Mouse (Mus musculus) liver, embryonic 12.5 days (tissue): ENCODE measurements around the gene Mast1. TPM values are rescaled to one million over a fixed set of nuclear protein-coding genes. Genes with fewer than 3 reads are reported as not detected.

Experiments used
- ATAC-seq: fragments of 200-750 bp; cut with Nextera tagmentation; 2 replicates; pipeline ENCODE4 v1.8.0; 2017; ENCODE audit warnings: moderate number of reproducible peaks, mild to moderate bottlenecking, moderate library complexity
- H3K27ac ChIP-seq: fragments of 300-500 bp; sonication (generic); 2 replicates; pipeline ENCODE4 v1.5.1; 2016; ENCODE audit warnings: mild to moderate bottlenecking
- H3K27me3 ChIP-seq: fragments of 300-500 bp; sonication (generic); replicated peaks from 2 replicates; pipeline ENCODE4 v1.6.1; 2016; ENCODE audit warnings: mild to moderate bottlenecking, moderate library complexity
- H3K36me3 ChIP-seq: fragments of 300-500 bp; sonication (generic); 2 replicates; pipeline ENCODE4 v1.6.1; 2016; ENCODE audit warnings: mild to moderate bottlenecking, moderate library complexity
- H3K4me1 ChIP-seq: fragments of 300-500 bp; sonication (generic); 2 replicates; pipeline ENCODE4 v1.6.1; 2016
- H3K4me2 ChIP-seq: fragments of 300-500 bp; sonication (generic); 2 replicates; pipeline ENCODE4 v1.6.1; 2016; ENCODE audit warnings: mild to moderate bottlenecking, moderate library complexity
- H3K4me3 ChIP-seq: fragments of 300-500 bp; sonication (generic); 2 replicates; pipeline ENCODE4 v1.5.1; 2016; ENCODE audit warnings: mild to moderate bottlenecking, moderate library complexity
- H3K9ac ChIP-seq: fragments of 300-500 bp; sonication (generic); 2 replicates; pipeline ENCODE4 v1.6.1; 2016; ENCODE audit warnings: mild to moderate bottlenecking, moderate library complexity
- H3K9me3 ChIP-seq: fragments of 300-500 bp; sonication (generic); replicated peaks from 2 replicates; pipeline ENCODE4 v1.6.1; 2016; ENCODE audit warnings: mild to moderate bottlenecking, moderate library complexity
- WGBS: fragments of 180-500 bp; shearing (Covaris S2); methylation state at CpG from one replicate; pipeline ENCODE4 v1.1.7; 2016; ENCODE audit not compliant: insufficient replicate concordance; 5-methylcytosine and 5-hydroxymethylcytosine counted together
- microRNA-seq: library from miRNA; unstranded; fragments of <30 nt; microRNA quantifications from one replicate; pipeline ENCODE4, GENCODE M21; 2017
- polyA plus RNA-seq: library from polyadenylated mRNA; unstranded; fragments of >200 nt; fragmentation: Nextera tagmentation; extraction: Ambion mirVana; gene quantifications from 2 replicates; pipeline ENCODE4 v1.2.1, GENCODE M21; 2016

Gene Mast1
- polyA plus RNA-seq, 1 experiment from 2014 or later = 0.18 TPM

DNA sequence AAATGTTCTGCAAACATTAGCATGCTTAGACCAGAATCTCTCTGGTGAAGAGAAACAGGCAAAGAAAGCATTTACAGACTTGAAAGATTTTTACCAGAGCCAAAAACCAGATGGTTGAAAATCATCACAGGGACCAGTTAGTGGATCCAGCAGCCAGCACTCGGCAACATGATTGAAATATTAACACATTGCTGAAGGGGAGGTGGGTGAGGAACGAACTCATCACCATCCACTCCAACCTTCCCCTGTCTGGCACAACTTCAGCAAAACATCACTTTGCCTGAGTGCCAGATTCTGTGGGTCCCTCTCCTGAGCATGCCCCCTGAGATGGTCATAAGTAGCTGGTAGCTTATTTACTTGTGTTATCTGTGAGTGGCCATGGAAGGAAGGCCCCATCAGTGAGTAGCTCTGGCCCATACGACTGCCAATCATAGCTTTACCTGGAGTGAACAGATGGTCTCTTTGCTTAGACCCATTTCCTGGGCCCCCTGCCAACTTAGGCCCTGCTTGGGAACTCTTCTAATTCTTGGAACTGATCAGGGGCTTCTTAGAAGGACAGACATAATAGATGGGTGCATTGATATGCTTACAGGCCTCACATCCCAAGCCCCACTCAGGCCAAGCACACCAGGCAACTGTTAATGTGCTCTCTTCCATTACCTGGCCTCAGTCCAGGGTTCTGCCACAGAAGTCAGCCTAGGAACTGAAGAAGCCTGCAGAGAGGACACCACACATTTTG is 59.7 kb downstream of the Mast1 start:
- no peaks in the 10 kb centered on the region for H3K27me3 ChIP-seq
- WGBS = 62% methylated on average over 3 of the region's 3 CpGs
- H3K27ac ChIP-seq = peak overlapping the region; percentile 3; the same call in 1 of the 2 replicates
- no peak overlapping the region for H3K9ac ChIP-seq
- no peak overlapping the region for H3K4me3 ChIP-seq
- H3K4me1 ChIP-seq = peaks cover 53% of the 10 kb centered on the region
- no peak overlapping the region for H3K4me2 ChIP-seq
- no peak for ATAC-seq
- H3K9me3 ChIP-seq = no peaks in the 10 kb centered on the region
- H3K36me3 ChIP-seq = peaks cover 20% of the 10 kb centered on the region

DNA sequence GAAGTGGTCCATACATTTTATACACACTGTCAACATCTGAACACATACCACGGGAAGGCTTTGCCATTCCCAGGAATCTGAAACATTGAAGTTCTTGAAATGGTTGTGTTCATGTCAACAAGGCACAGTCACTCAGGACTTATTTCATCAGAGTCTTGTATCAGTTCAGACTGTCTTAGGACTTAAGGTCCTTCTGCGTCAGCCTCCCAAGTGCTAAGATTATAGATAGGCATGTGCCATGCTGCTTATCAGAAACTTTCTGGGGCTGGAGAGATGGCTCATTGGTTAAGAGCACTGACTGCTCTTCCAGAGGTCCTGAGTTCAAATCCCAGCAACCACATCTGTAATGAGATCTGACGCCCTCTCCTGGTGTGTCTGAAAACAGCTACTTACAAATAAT is 62.8 kb downstream of the Mast1 start:
- no peak overlapping the region for H3K4me3 ChIP-seq
- peak overlapping the region; percentile 23; the same call in 1 of the 2 replicates for H3K4me2 ChIP-seq
- H3K9me3 ChIP-seq = no peaks in the 10 kb centered on the region
- H3K36me3 ChIP-seq = peaks cover 25% of the 10 kb centered on the region
- 0 out of 2 replicates have a peak, but pooled peaks have one; percentile 19 for ATAC-seq
- no peaks in the 10 kb centered on the region for H3K27me3 ChIP-seq
- H3K9ac ChIP-seq = no peak overlapping the region
- 64% methylated on average over 3 of the region's 3 CpGs for WGBS
- H3K4me1 ChIP-seq = peaks cover 66% of the 10 kb centered on the region
- peak overlapping the region; percentile 76 for H3K27ac ChIP-seq

DNA sequence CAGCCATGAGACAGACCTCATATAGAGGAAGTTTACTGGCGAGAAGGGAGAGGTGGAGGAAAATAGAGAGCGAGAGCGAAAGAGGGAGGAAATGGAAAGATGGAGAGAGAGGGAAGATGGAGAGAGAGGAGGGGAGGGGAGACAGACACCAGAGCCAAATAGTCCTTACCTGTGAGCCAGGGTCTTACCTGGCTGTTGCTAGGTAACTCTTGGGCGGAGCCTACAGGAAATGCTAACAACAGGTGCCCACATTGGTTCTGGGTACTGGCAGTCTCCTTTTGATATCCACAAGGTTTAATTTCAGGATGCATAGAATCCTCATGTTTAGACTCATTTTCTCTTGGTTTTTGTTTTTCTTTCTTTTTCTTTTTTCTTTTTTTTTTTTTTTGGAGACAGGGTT is 64.1 kb downstream of the Mast1 start:
- peak overlapping the region; percentile 65 for H3K4me3 ChIP-seq
- peak overlapping the region; percentile 100 for H3K4me2 ChIP-seq
- WGBS = 73% methylated on average over 4 of the region's 4 CpGs
- no peaks in the 10 kb centered on the region for H3K27me3 ChIP-seq
- peaks cover 37% of the 10 kb centered on the region for H3K36me3 ChIP-seq
- H3K4me1 ChIP-seq = peaks cover 53% of the 10 kb centered on the region
- ATAC-seq = no peak
- 0 out of 2 replicates have a peak overlapping the region, but pooled peaks have one; percentile 4 for H3K27ac ChIP-seq
- H3K9ac ChIP-seq = peak overlapping the region; percentile 81
- no peaks in the 10 kb centered on the region for H3K9me3 ChIP-seq

GRCm38 (mm10) chr8:84872309-84872965 is 64.7 kb downstream of the Mast1 start:
- H3K27me3 ChIP-seq = no peaks in the 10 kb centered on the region
- peak overlapping the region; percentile 65 for H3K4me3 ChIP-seq
- H3K9ac ChIP-seq = peak overlapping the region; percentile 81
- H3K27ac ChIP-seq = peak overlapping the region; percentile 89
- peak; percentile 70 for ATAC-seq
- 3% methylated on average over 54 of the region's 54 CpGs for WGBS
- H3K36me3 ChIP-seq = peaks cover 38% of the 10 kb centered on the region
- H3K4me1 ChIP-seq = peaks cover 47% of the 10 kb centered on the region
- peak overlapping the region; percentile 100 for H3K4me2 ChIP-seq
- no peaks in the 10 kb centered on the region for H3K9me3 ChIP-seq

DNA sequence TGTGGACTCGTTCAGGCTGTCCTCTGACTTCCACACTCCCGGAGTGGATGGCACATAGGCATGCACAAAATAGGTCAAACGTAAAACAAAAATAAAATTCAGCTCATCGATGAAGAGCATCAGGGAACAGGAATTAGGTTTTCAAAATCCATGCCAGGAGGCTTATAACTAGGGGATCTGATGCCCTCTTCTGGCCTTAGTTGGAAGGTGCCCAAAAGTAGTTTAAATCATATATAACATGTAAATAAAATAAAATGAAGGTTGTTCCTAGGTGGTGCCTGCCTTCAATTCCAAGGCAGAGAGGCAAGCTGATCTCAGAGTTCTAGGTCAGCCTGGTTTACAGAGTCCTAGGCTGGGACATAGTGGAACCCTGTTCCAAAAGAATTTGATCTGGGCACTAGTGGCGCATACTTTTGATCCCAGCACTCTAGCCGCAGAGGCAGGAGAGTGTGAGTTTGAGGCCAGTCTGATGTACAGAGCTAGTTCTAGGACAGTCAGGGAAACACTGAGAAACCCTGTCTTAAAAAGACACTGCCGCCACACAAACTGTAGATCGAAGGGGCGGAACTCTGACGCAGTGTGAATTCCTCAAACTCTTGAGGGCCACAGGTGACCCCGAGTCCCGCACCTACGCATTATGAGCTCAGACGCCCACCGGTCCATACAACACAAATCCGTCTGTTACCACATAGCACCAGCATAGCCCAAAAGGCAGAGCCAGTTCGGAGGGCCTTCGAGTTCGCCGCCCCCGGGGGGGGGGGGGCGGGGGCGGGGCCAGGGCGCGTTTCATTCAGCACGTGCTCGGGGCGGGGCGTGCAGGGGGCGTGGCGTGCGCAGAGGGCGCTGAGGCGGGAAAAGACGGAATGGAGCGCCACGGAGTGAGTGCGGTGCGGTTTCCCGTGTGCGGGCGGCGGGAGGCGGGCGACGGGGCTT is 65.5 kb downstream of the Mast1 start, which contains the start of gene Syce2:
Syce2 (plus strand) TSS at position 736 of the 933 bp plus-strand sequence.
- peak within 1 kb of the TSS; percentile 89 for H3K27ac ChIP-seq
- H3K36me3 ChIP-seq = peaks cover 38% of the 10 kb centered on the region
- peak; percentile 73 for ATAC-seq
- peak within 1 kb of the TSS; percentile 81 for H3K9ac ChIP-seq
- peaks cover 43% of the 10 kb centered on the region for H3K4me1 ChIP-seq
- H3K27me3 ChIP-seq = no peaks in the 10 kb centered on the region
- peak within 1 kb of the TSS; percentile 100 for H3K4me2 ChIP-seq
- peak within 1 kb of the TSS; percentile 65 for H3K4me3 ChIP-seq
- no peaks in the 10 kb centered on the region for H3K9me3 ChIP-seq
- 8% methylated on average over 44 of the region's 46 CpGs for WGBS

Small RNA genes within 50 kb of the gene (microRNA-seq; reads per million reads assigned to microRNA genes)
- gene Gm24197 = not detected
- gene Mir7069 = 4.6 reads per million, percentile 7 among the genes with 10 or more reads in this experiment

Other genes starting within 250 kb of the Mast1 start
- gene Nacc1, start 249.5 kb downstream of the Mast1 start, polyA plus RNA-seq = 12.5 and 12.9 TPM in 2 replicates
- gene Lyl1, start 235.9 kb downstream of the Mast1 start, polyA plus RNA-seq = 82.3 and 83.1 TPM in 2 replicates
- gene G430095P16Rik, start 214.4 kb downstream of the Mast1 start, polyA plus RNA-seq = 11.0 and 12.0 TPM in 2 replicates
- 2.8 and 2.9 TPM in 2 replicates for gene Nfix, start 137.0 kb downstream of the Mast1 start, polyA plus RNA-seq
- 3.4 and 4.3 TPM in 2 replicates for gene Dand5, start 114.5 kb downstream of the Mast1 start, polyA plus RNA-seq
- 69.9 and 71.0 TPM in 2 replicates for gene Gadd45gip1, start 105.8 kb downstream of the Mast1 start, polyA plus RNA-seq
- 274 and 281 TPM in 2 replicates for gene Rad23a, start 96.7 kb downstream of the Mast1 start, polyA plus RNA-seq
- 590 and 610 TPM in 2 replicates for gene Calr, start 90.4 kb downstream of the Mast1 start, polyA plus RNA-seq
- gene Farsa, start 80.4 kb downstream of the Mast1 start, polyA plus RNA-seq = 96.3 and 98.6 TPM in 2 replicates
- gene Syce2, start 65.2 kb downstream of the Mast1 start, polyA plus RNA-seq = 110 TPM in 2 replicates
- 41.1 and 44.3 TPM in 2 replicates for gene Gcdh, start 43.4 kb downstream of the Mast1 start, polyA plus RNA-seq
- 517 and 552 TPM in 2 replicates for gene Klf1, start 35.4 kb downstream of the Mast1 start, polyA plus RNA-seq
- gene Dnase2a, start 28.8 kb downstream of the Mast1 start, polyA plus RNA-seq = 10.8 and 11.4 TPM in 2 replicates
- 0.39 and 0.60 TPM in 2 replicates for gene Rtbdn, start 9.6 kb upstream of the Mast1 start, polyA plus RNA-seq
- gene Gm49661, start 32.1 kb upstream of the Mast1 start, polyA plus RNA-seq = 1.1 TPM in 1 of 2 replicates, not detected in the other
- 1,859 and 1,895 TPM in 2 replicates for gene Prdx2, start 32.2 kb upstream of the Mast1 start, polyA plus RNA-seq
- gene Rnaseh2a, start 32.4 kb upstream of the Mast1 start, polyA plus RNA-seq = 149 and 150 TPM in 2 replicates
- 18.0 and 18.3 TPM in 2 replicates for gene Junb, start 41.4 kb upstream of the Mast1 start, polyA plus RNA-seq
- gene Hook2, start 53.2 kb upstream of the Mast1 start, polyA plus RNA-seq = 10.8 and 10.9 TPM in 2 replicates
- gene Best2, start 77.2 kb upstream of the Mast1 start, polyA plus RNA-seq = not detected in 2 replicates
- 85.8 and 87.3 TPM in 2 replicates for gene Asna1, start 87.9 kb upstream of the Mast1 start, polyA plus RNA-seq
- 133 and 139 TPM in 2 replicates for gene Trir, start 89.5 kb upstream of the Mast1 start, polyA plus RNA-seq
- gene Tnpo2, start 99.6 kb upstream of the Mast1 start, polyA plus RNA-seq = 31.1 and 32.3 TPM in 2 replicates
- gene Fbxw9, start 122.7 kb upstream of the Mast1 start, polyA plus RNA-seq = 8.5 and 9.5 TPM in 2 replicates
- 0.80 TPM in 1 of 2 replicates, not detected in the other for gene Gm5741, start 130.6 kb upstream of the Mast1 start, polyA plus RNA-seq
- 51.6 and 52.3 TPM in 2 replicates for gene Dhps, start 134.4 kb upstream of the Mast1 start, polyA plus RNA-seq
- gene Wdr83os, start 143.4 kb upstream of the Mast1 start, polyA plus RNA-seq = 80.1 and 87.7 TPM in 2 replicates
- 30.8 and 33.1 TPM in 2 replicates for gene Wdr83, start 143.9 kb upstream of the Mast1 start, polyA plus RNA-seq
- 23.5 and 26.7 TPM in 2 replicates for gene Man2b1, start 145.9 kb upstream of the Mast1 start, polyA plus RNA-seq
- gene Zfp791, start 185.7 kb upstream of the Mast1 start, polyA plus RNA-seq = 0.35 and 0.66 TPM in 2 replicates
- gene Cks1brt, start 214.6 kb upstream of the Mast1 start, polyA plus RNA-seq = not detected in 2 replicates